Mouse (Mus musculus): ENCODE measurements at regions not wholly inside any gene's neighbourhood (a gene's known extent, or its start where the extent isn't known, plus 50 kb on each side); places are given as distances from the start of the nearest gene placed in this dataset.
"Not testable (repeated sequence)": the region's sequence is repeated elsewhere in the genome, so short reads cannot be mapped to it uniquely, and the experiment has no call there.

- DNase-seq, result no peak
These were observed 477.7 kb downstream of the Zfp704 start for GRCm38 (mm10) chr3:9132104-9132751.

- DNase-seq, result no peak
These were observed 478.5 kb downstream of the Zfp704 start for GRCm38 (mm10) chr3:9131366-9131765.

GRCm38 (mm10) chr3:9128407-9128806 lies 481.5 kb downstream of the Zfp704 start:
- no peak for DNase-seq

GRCm38 (mm10) chr3:9123079-9123478 lies 486.8 kb downstream of the Zfp704 start:
- DNase-seq, result no peak

- no peak for DNase-seq
These were observed 492.0 kb downstream of the Zfp704 start for GRCm38 (mm10) chr3:9117913-9118312.

GRCm38 (mm10) chr3:9113410-9113809 lies 496.5 kb downstream of the Zfp704 start:
- no peak for DNase-seq

GRCm38 (mm10) chr3:9110741-9111140 lies 499.1 kb downstream of the Zfp704 start:
- DNase-seq, result no peak

GRCm38 (mm10) chr3:9109991-9110390 lies 499.9 kb downstream of the Zfp704 start:
- DNase-seq, result no peak

- DNase-seq, result no peak
These were observed 500.4 kb downstream of the Zfp704 start for GRCm38 (mm10) chr3:9109485-9109884.

GRCm38 (mm10) chr3:9107766-9108410 lies 502.0 kb downstream of the Zfp704 start:
- no peak for DNase-seq

- no peak for DNase-seq
These were observed 504.5 kb downstream of the Zfp704 start for GRCm38 (mm10) chr3:9105191-9105926.

- no peak for DNase-seq
These were observed 506.4 kb downstream of the Zfp704 start for GRCm38 (mm10) chr3:9103456-9103855.

GRCm38 (mm10) chr3:9101240-9101639 lies 508.6 kb downstream of the Zfp704 start:
- DNase-seq, result no peak

GRCm38 (mm10) chr3:9100761-9101160 lies 509.1 kb downstream of the Zfp704 start:
- no peak for DNase-seq

- DNase-seq, result no peak
These were observed 511.4 kb downstream of the Zfp704 start for GRCm38 (mm10) chr3:9098441-9098840.

- no peak for DNase-seq
These were observed 525.8 kb downstream of the Zfp704 start for GRCm38 (mm10) chr3:9084134-9084533.

- DNase-seq, result no peak
These were observed 527.8 kb downstream of the Zfp704 start for GRCm38 (mm10) chr3:9082061-9082460.

- DNase-seq, result no peak
These were observed 531.7 kb downstream of the Zfp704 start for GRCm38 (mm10) chr3:9078201-9078600.

GRCm38 (mm10) chr3:9076696-9077095 lies 533.2 kb downstream of the Zfp704 start:
- DNase-seq, result peak; percentile 43

GRCm38 (mm10) chr3:9072471-9072870 lies 537.4 kb downstream of the Zfp704 start:
- not testable (repeated sequence) for DNase-seq

- peak; percentile 69 for DNase-seq
These were observed 542.8 kb downstream of the Zfp704 start for GRCm38 (mm10) chr3:9067048-9067447.

GRCm38 (mm10) chr3:9066374-9066773 lies 543.5 kb downstream of the Zfp704 start:
- DNase-seq, result no peak

- no peak for DNase-seq
These were observed 544.0 kb downstream of the Zfp704 start for GRCm38 (mm10) chr3:9065892-9066291.
